Mouse (Mus musculus) ovary, postnatal 36 days (tissue): ENCODE measurements around the gene Fosl2.

ENCODE experiments used
- DNase-seq: peaks from one replicate; pipeline ENCODE4 v3.0.0; 2022; ENCODE audit warnings: low spot score, mixed read lengths

The Fosl2 gene

DNA sequence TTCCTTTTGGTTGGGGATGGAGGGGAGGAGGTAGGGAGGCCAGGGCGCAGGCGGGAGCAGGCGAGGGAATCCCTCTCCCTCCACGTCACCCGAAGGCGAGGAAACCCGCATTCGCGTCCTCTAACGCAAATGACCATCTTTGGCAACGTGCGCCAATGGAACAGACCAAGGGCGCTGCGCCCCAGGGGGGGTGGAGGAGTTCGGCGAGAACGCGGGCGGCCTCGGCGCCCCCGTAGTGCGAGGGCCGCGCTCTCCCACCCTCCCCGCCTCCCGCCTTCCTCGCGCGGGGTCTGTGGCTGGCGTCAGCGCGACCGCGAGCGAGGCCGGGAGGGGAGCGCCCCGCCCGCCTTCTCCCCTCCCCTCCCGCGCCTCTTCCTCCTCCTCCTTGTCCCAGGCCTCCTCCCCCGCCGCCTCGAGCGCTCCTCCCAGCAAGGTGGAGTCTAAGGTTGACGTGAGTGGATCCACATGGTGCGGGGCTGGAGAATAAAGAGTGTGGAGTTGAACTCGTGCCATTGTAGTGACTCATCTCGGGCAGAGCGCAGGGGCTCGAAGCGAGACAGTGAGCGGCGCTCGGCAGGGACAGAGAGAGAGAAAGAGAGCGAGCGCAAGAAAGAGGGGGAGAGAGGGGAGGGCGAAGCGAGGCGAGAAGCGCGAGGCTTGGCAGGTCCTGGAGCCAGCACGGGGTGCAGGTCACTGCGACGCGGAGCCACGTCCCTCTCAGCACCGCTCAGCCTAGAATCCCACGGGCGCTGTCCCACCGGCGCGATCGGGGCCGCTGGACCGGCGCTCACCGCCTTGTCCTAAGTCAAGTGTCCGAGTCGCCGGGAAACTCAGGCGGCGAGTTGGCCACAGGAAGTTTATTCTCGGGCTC, at the start of gene Fosl2:
Gene Fosl2 (plus strand): TSS at position 466 of the 871 bp plus-strand sequence.
- peak; percentile 96 for DNase-seq

DNA sequence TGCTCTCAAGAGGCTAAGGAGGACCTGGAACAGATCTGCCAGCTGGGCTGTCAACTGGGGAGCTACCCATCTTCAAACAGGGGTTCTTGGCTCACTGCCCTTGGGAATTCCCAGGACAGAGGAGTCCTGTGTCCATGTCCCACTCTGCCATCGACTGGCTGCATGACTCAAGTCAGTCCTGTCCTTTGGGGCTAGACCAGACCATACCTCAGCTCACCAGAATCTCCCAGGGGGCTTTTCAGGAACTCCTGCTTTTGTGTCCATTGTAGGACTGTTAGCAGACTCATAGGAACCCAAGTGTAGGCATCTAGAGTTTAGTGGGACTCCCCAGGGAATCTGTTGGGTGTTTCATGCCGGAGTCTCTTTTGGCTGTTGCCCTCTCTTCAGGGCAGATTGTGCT, 49.6 kb upstream of the Fosl2 start:
- DNase-seq = no peak

DNA sequence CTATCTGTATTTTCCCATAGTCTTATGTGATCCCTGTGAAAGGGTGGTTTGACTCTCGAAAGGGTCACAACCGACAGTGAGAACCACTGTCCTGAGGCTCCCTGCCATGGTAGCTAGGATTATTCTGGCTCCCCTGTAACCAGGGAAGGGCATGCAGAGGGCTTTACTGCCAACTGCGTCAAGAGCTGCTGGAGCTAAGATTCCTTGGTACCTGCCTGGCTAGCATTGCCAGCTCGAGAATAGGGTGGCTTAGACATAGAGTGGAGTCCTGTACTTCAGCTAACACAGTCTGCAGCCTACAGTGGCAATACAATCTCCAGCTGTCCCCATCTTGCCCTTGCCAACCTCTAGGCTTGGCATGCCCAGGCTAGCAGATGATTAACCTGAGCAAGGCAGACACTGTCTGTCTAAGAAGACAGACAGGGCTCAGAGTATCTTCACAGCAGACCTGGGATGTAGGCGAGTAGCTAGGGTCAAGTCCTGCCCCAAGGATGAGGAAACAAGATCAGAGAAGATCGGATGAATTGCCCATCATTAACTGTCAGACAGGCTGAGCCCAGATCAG, 49.0 kb upstream of the Fosl2 start:
- DNase-seq = no peak

GRCm38 (mm10) chr5:32089481-32089880, 46.1 kb upstream of the Fosl2 start:
- no peak for DNase-seq

- DNase-seq = no peak
These were observed 43.3 kb upstream of the Fosl2 start for GRCm38 (mm10) chr5:32092281-32092680.

- no peak for DNase-seq
These were observed 36.9 kb upstream of the Fosl2 start for GRCm38 (mm10) chr5:32098691-32099090.

DNA sequence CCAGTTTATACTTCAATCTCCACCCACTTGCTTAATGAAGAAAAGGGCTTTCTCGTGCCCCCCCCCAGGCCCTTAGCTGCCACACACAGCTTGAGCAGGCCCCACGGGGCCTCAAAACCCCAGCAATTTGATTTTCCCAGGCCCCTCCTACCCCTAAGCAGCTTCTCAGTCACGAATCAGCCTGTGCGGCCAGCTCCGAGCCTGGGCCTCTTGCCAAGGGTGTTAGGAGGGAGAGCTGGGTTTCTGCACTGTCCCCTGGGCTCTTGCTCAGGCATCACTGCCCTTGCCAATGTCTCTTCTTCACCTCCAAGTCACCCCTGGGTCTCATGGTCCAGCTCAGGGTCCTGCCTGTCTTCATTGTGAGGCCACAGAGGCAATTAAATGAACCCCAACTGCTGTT, 33.1 kb upstream of the Fosl2 start:
- DNase-seq = peak; percentile 71

- peak; percentile 39 for DNase-seq
These were observed 32.6 kb upstream of the Fosl2 start for GRCm38 (mm10) chr5:32102971-32103431.

DNA sequence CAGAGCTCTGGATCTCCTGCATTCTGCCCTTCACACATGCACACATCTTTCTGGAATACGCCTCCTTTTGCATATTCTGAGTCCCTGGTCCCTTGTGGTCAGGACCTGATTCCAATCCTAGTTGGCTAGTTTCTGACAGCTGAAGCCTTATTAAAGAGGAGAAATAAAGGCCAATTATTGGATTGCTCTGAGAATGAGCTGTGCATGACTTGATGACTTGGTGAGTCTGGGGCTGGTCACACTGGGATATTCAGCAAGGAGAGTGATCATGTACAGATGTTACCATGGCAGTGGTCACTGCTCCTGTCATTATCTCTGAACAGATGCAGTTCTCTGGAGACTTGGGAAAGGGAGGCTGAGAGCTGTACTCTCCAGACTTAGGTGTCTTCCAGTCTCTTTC, 32.1 kb upstream of the Fosl2 start:
- no peak for DNase-seq

- no peak for DNase-seq
These were observed 31.2 kb upstream of the Fosl2 start for GRCm38 (mm10) chr5:32104119-32104990.

GRCm38 (mm10) chr5:32106473-32107140, 29.0 kb upstream of the Fosl2 start:
- DNase-seq = no peak

- no peak for DNase-seq
These were observed 24.9 kb upstream of the Fosl2 start for GRCm38 (mm10) chr5:32110651-32111050.

- no peak for DNase-seq
These were observed 23.2 kb upstream of the Fosl2 start for GRCm38 (mm10) chr5:32112206-32112916.

GRCm38 (mm10) chr5:32120901-32121376, 14.7 kb upstream of the Fosl2 start:
- peak; percentile 68 for DNase-seq

- no peak for DNase-seq
These were observed 13.7 kb upstream of the Fosl2 start for GRCm38 (mm10) chr5:32121936-32122335.

DNA sequence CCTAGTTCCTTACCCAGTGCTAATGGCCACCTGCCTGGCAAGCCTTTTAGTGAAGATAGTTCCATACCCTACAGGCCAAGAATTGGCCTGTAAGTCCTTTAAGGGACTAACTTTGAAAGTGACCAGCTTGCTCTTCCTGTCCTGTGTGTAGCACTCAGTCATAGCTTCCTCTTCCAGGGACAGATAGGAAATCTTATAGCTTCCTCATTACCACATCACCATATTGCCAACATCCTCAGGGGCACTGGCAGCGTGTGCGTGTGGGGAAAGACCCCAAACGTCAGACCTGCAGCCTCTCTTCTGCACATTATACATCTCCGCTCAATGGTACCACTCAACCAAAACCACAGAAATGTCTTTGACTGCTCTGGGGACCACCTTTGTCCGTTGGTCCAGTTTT, 13.2 kb upstream of the Fosl2 start:
- DNase-seq = no peak

DNA sequence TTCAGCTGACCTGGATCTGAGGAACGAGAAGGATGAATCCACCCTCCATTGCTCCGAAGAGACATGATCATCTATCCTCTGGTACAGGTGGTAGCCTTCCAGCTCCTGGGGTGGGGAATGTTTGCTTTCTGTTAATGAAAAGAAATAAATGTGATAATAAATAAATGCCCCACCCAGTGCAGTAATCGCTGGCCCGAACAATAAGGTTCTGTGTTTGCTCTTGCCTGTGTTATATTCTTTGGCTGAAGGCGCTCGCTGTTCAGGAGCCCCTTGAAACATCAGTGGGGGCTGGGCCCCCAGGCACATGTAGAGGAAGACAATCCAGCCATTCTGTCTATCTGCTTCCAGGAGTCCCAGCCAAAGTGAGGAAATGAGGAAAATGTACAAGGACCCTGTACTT, 10.6 kb upstream of the Fosl2 start:
- DNase-seq = no peak

- no peak for DNase-seq
These were observed 8.4 kb upstream of the Fosl2 start for GRCm38 (mm10) chr5:32127226-32127625.

DNA sequence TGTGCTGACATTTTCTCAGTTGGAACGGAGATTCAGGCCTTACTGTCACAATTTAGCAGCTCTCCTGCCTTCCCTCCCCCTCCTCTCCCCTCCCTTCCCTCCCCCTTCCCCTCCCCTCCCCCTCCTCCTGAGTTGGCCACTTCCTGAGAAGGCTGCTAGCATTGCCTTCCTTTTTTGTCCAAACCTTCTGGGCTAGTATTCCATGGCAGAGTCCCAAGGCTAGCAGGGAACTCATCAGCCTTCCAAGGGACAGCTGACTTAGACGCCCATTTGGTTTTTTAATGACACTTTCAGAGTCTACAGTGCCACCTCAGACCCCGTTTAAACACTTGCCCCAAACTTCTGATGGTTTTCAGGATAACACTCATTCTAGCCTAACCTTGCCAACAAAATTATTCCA, 7.7 kb upstream of the Fosl2 start:
- DNase-seq = no peak

DNA sequence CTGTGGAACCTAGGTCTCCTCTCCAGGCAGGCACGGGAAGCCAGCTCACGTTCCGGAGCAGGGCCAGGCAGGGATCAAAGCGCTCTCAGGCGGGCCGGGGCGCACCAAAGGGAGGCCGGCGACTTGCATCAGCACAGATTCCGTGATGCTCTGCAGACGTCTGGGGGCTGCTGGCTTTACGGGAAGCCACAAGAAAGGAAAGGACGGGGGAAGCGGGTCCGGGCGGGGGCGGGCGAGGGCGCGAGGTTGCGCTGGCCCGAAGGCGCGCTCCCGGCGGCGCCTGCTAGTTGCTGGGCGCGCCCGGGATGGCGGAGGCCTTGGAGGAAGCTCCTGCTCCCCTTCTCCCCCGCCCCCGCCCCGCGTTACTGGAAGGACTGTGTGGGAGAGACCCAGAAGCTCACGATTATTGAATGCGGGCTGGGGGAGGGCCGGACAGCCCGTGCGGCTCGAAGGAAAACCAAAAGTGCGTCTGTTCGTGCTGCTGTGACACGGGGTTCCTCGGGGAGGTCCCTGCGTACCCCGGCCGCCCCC, 2.6 kb upstream of the Fosl2 start:
- peak; percentile 79 for DNase-seq

DNA sequence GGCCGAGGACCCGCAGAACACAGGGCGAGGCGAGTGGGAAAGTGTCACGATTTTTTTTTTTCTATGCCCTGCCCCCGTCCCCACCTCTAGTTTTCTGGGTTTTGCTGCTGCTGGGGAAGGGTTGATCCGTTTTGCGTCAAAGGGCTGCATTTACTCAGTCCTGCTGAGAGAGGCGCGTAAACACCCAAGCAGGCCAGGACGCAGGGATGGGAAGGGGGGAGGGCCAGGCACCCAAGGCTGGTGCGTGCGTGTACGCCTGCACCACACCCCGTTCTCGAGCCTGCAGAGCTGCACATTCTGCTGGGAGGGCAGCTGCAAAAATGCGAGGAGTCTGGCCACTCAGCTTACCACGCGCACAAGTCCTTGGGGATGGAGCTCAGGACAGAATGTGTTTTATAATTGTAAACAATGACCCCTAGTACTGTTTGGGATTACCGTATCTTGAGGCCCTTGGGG, 2.0 kb upstream of the Fosl2 start:
- DNase-seq = peak; percentile 81
